Mouse (Mus musculus): ENCODE data around the gene Tspan7.

DNA sequence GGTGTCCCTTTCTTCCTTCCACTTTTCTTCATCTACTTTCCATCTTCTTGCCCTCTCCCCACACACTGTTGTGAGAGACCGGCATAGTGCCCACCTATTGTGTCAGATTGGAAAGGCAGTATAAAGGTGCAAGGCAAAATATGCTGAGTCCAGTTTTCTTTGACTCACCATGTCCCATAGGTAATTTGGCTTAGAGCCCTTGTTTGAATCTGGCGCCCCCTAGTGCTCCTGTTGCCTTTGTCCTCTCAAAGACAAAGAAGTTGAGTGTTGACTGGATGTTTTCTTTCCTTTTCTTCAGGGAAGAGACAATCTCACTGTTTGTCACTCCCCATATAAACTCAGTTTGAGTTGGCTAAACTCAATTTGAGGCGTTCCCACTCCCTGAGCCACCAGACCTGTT lies 107.3 kb downstream of the Tspan7 start:
- TF ChIP-seq POLR2A (IDR thresholded peaks at IDR 0.05; ENCODE audit: extremely low read depth, insufficient read depth, low read length) = no peak
- no peak for TF ChIP-seq CTCF (IDR thresholded peaks at IDR 0.05; ENCODE audit: low read depth, low read length)
